Mouse (Mus musculus) gastrocnemius, postnatal 10 days (tissue): Measurements from ENCODE around the gene Dspp. TPM values are rescaled to one million over a fixed set of nuclear protein-coding genes. Genes with fewer than 3 reads are reported as not detected.

ENCODE experiments used
- DNase-seq: peaks from one replicate; pipeline ENCODE4 v3.0.0; 2021; ENCODE audit warnings: mixed read lengths
- total RNA-seq, 2 experiments: library from RNA; stranded (reverse); gene quantifications; 2 replicates each; pipeline ENCODE4 v1.2.3; 2021

Dspp gene
- total RNA-seq, 2 experiments from 2014 or later, result not detected

DNA sequence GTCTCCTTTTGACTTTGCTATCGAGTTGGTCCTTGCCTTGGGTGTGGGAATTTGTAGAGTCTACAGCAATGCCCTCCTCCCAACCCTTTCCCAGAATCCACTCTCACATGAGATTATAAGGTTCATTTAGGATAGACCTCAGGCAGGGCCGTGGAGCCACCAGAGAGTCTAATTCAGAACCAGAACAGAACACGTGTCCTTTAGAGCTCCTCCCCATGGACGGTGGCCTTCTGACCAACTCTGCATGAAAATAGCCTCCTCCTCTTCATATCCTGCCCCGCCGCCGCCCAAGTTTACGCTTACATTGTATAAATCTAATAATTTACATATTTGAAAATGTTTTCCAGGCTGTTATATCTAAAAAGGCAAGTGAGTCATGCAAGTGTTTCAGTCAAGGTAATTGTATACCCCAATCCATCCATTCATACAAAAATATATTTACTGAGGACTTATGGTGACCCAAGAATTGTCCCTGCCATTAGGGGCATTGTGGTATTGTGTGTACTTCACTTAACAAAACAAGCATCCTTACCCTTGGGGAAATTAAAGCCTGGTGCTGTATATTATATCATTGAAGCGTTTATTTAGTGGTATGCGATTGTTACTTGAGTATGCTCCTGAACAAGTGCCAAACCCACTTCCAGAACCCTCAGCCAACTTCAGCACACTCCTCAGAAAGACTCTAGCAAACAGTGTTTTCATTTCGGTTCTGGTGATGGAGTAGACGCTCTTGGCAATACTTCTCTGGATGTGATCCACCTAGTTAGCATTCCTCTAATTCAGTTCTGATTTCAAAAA lies 30.8 kb downstream of the Dspp start:
- DNase-seq, result no peak

DNA sequence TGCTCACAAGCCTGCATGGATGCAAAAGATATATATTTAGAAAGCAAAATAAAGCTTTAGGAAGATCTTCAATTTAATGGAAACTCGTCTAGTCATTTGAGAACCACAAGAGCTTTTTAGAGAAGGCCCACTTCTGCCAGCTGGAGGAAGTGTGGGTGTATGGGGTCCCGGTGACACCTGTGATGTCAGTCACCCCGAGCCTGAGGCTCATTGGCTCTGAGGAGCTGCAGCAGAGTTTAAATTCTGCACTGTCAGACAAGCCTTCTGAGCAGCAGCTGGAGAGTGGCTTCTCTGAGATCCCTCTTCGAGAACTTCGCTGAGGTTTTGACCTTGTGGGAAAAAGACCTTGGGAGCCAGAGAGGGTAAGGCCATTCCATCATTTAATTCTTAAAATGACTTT lies 31.8 kb downstream of the Dspp start, which contains the start of gene Dmp1:
Gene Dmp1, plus strand, starts transcription at position 263 of the 400 bp plus-strand sequence.
- DNase-seq, result no peak

DNA sequence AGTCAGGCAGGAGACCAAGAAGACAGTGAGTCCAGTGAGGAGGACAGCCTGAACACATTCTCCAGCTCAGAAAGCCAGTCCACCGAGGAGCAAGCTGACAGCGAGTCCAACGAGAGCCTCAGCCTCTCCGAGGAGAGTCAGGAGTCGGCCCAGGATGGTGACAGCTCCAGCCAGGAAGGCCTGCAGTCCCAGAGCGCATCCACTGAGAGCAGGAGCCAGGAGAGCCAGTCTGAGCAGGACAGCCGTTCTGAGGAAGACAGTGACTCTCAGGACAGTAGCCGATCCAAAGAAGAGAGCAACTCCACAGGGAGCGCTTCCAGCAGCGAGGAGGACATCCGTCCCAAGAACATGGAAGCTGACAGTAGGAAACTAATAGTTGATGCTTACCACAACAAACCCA lies 42.0 kb downstream of the Dspp start:
- DNase-seq, result no peak

DNA sequence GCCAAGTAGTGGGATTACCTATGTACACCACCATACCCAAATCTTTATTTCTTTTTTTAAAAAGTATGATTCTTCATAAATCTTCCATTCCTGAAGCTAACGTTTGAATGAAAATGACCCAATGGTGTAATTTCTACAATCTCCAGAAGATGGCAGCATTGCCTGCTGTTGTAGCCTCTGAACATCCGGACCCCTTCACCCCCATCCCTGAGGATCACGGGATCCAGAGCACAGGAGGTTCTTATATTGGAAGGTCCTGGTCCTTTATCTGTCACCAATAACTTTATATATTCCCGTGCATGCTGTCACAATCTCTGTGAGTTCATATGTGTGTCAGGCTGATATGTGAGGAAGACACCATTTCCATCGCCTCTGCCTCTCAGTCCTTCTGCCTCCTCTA lies 48.4 kb downstream of the Dspp start:
- peak; percentile 21 for DNase-seq

DNA sequence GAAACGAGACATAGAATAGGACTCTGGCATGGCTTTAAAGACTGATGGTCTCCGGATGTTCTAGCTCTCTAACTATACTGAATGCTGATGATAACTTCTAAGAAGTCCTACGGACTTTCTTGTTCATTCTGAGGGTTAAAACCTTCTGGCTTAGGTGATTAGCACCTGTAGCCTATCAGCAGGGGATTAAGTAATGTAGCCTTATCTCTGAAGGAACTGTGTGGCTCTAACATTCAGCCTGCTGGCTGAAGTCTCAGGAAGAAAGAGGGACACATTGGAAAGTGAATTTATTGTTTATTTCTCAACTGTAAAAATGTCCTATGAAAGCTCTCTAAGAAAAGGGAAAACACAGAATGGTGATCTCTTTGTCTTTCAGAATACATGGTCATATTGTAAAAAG lies 53.8 kb downstream of the Dspp start:
- DNase-seq, result no peak

DNA sequence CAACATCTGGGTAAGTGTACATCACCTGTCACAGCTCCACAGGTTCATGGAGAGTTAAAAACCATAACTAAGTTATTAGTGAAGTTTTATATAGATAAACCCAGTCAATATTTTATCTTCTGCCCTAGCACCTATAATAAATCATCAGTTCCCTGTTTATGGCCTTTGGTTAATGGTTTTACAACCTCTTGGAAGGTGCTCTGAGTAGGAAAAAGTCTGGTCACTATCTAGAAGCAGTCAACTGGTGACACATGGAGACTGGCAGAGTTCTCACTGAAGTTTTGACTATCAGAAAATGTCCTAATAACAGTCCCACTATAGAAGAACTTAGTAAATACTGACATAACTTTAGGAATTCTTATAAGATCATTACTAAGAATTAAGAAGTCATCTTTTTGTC lies 54.2 kb downstream of the Dspp start:
- DNase-seq, result no peak

- DNase-seq, result no peak
These were observed 58.0 kb downstream of the Dspp start for GRCm38 (mm10) chr5:104228497-104228896.

Other genes starting within 250 kb of the Dspp start
- under 1 TPM in 1 of 2 experiments, not detected in 1; 0.34 TPM for gene Hsd17b13, start 193.3 kb upstream of the Dspp start, total RNA-seq
- 10 to 100 TPM; 15.4 to 17.7 TPM for gene Hsd17b11, start 148.8 kb upstream of the Dspp start, total RNA-seq
- gene Nudt9, start 124.4 kb upstream of the Dspp start, total RNA-seq, result 10 to 100 TPM; 43.7 to 48.9 TPM
- not detected for gene Gm17660, start 93.1 kb upstream of the Dspp start, total RNA-seq
- 100 to 1,000 TPM; 231 to 240 TPM for gene Sparcl1, start 57.0 kb upstream of the Dspp start, total RNA-seq
- 10 to 100 TPM in 1 of 2 experiments, 1 to 10 TPM in 1; 2.6 to 36.8 TPM for gene Dmp1, start 31.9 kb downstream of the Dspp start, total RNA-seq
- 10 to 100 TPM in 1 of 2 experiments, not detected in 1; 77.3 TPM for gene Ibsp, start 128.5 kb downstream of the Dspp start, total RNA-seq
- gene Mepe, start 154.6 kb downstream of the Dspp start, total RNA-seq, result under 1 TPM in 1 of 2 experiments, not detected in 1; 0.45 TPM